ENCODE assay signal across 25 mouse cellular contexts in genomic region chr9:87025764-87026163, GRCm38 (mm10). TPM values are rescaled to one million over a fixed set of nuclear protein-coding genes. Genes with fewer than 3 reads are reported as not detected.
DNase-seq lines count a peak whose midpoint lies in the region; ATAC-seq lines count a peak whose summit lies in the region.
"Had no signal": no experiment of that assay in that cellular context is flagged by ENCODE, and none has a peak within 500 bp of the region (broad histone marks: within the 10 kb centered on the region; RNA-seq: fewer than 3 reads in every experiment).

No protein-coding gene starts in this region.

- no peak for ATAC-seq in CD4-positive, CD25-positive, alpha-beta regulatory T cell, adult 4 months
- peak; percentile 43 for ATAC-seq in common myeloid progenitor, adult 5-6 weeks (replicated peaks; ENCODE audit: low read depth, poor library complexity, severe bottlenecking)
- ATAC-seq in monocyte, adult 5-6 weeks (replicated peaks; ENCODE audit: insufficient number of reproducible peaks, low FRiP score, low TSS enrichment, poor library complexity, severe bottlenecking) = peak; percentile 45
- ATAC-seq: forebrain, embryonic 16.5 days; lung, postnatal 0 days; midbrain, embryonic 16.5 days had no signal

- peak; percentile 13 for DNase-seq in CD4-positive, CD25-positive, alpha-beta regulatory T cell, adult 2 months (ENCODE audit: low read depth, low spot score)
- peak; percentile 81 for DNase-seq in 416B (ENCODE audit: low read depth)
- no peak for DNase-seq in urinary bladder, postnatal 14 days (ENCODE audit: low spot score)
- no peak for DNase-seq in layer of hippocampus, postnatal 25 days (ENCODE audit: extremely low spot score in 1 of 2, low spot score in 1 of 2)
- DNase-seq in urinary bladder, postnatal 25 days (ENCODE audit: low spot score) = no peak
- DNase-seq: adrenal gland, postnatal 25 days; cerebellum, adult 8-10 months; cerebellum, postnatal 36 days; gastrocnemius, postnatal 14 days; heart, adult 18-20 months; heart, postnatal 10 days; kidney, adult 2 months; liver; right cerebral cortex, postnatal 14 days had no signal

RNA-seq across cellular contexts. Expression of gene Cyb5r4, which starts 4.0 kb away (rescaled TPM):
- polyA plus RNA-seq in CD4-positive, CD25-positive, alpha-beta regulatory T cell, adult 4 months (2017; shearing (Covaris generic)) = 10 to 100 TPM; 23.7 to 25.6 TPM
- 74.2 and 111 TPM in 2 replicates for total RNA-seq in common myeloid progenitor, adult 5-6 weeks (2017)
- total RNA-seq in monocyte, adult 5-6 weeks (2017) = 132 to 205 TPM (median 190 TPM) in 3 replicates
- total RNA-seq in layer of hippocampus, postnatal 25 days (2021) = 10 to 100 TPM; 34.3 to 34.5 TPM

RNA-seq across cellular contexts. Expression of gene Ripply2, which starts 10.4 kb away (rescaled TPM):
- not detected for polyA plus RNA-seq in CD4-positive, CD25-positive, alpha-beta regulatory T cell, adult 4 months (2017; shearing (Covaris generic))
- not detected in 2 replicates for total RNA-seq in common myeloid progenitor, adult 5-6 weeks (2017)
- total RNA-seq in monocyte, adult 5-6 weeks (2017) = not detected in 3 replicates
- 10 to 100 TPM; 10.7 TPM for total RNA-seq in layer of hippocampus, postnatal 25 days (2021)
- total RNA-seq: CH12.LX; G1E; gastrocnemius, postnatal 14 days; heart, adult 18-20 months; heart, postnatal 10 days; neutrophil, adult 5-6 weeks had no signal
- polyA plus RNA-seq: G1E; kidney, adult 2 months; large intestine, adult 2 months; liver, embryonic 16.5 days; lung, postnatal 0 days had no signal

Comparison
In these comparisons a context has a peak if more than half of its experiments do, and no peak if none do; other contexts are left out.
1. DNase-seq: peak in CD4-positive, CD25-positive, alpha-beta regulatory T cell, adult 2 months (single experiment) and 416B (single experiment); none in urinary bladder, postnatal 14 days (single experiment), layer of hippocampus, postnatal 25 days (0 of 2) and urinary bladder, postnatal 25 days (single experiment).
2. RNA of gene Ripply2, which starts 10.4 kb away (total RNA-seq): 10.7 TPM in layer of hippocampus, postnatal 25 days; not detected in common myeloid progenitor, adult 5-6 weeks and not detected in monocyte, adult 5-6 weeks; every median in the first group is over 10 times any median in the second.